Mouse (Mus musculus) liver, embryonic 14.5 days (tissue): ENCODE measurements around the gene Cabp2. TPM values are rescaled to one million over a fixed set of nuclear protein-coding genes. Genes with fewer than 3 reads are reported as not detected.
"Not testable (repeated sequence)": the region's sequence is repeated elsewhere in the genome, so short reads cannot be mapped to it uniquely, and the experiment has no call there.

Experiments
- ATAC-seq: fragments of 200-750 bp; cut with Nextera tagmentation; 2 replicates; pipeline ENCODE4 v1.8.0; 2017; ENCODE audit warnings: moderate number of reproducible peaks, mild to moderate bottlenecking, moderate library complexity; ENCODE audit not compliant: insufficient read depth
- DNase-seq, 3 experiments: peaks; one replicate each; pipeline ENCODE4 v3.0.0-alpha.2; 2012 to 2013; ENCODE audit warnings: low read depth in 3 of 3, low spot score in 3 of 3
- H3K27ac ChIP-seq: fragments of 300-500 bp; sonication (generic); 2 replicates; pipeline ENCODE4 v1.5.1; 2014; ENCODE audit warnings: moderate library complexity, mild to moderate bottlenecking, control low read depth, inconsistent platforms
- H3K27me3 ChIP-seq: fragments of 300-500 bp; sonication (generic); 2 replicates; pipeline ENCODE4 v1.6.1; 2014; ENCODE audit warnings: mild to moderate bottlenecking, low read length, moderate library complexity; ENCODE audit not compliant: control insufficient read depth, insufficient read depth
- H3K36me3 ChIP-seq: fragments of 300-500 bp; sonication (generic); replicated peaks from 2 replicates; pipeline ENCODE4 v1.6.1; 2014; ENCODE audit warnings: low read depth; ENCODE audit not compliant: control insufficient read depth, insufficient read depth
- H3K4me1 ChIP-seq, 2 experiments: fragments of 200-500 bp in 1 of 2; fragments of 300-500 bp in 1 of 2; sonication (generic) in 1 of 2; replicated peaks; 2 replicates each; pipeline ENCODE4 v1.6.1; 2012 to 2014; ENCODE audit warnings: antibody characterized with exemption in 1 of 2, inconsistent platforms in 1 of 2, low read length in 1 of 2; ENCODE audit not compliant: control insufficient read depth in 2 of 2, insufficient read depth in 2 of 2
- H3K4me2 ChIP-seq: fragments of 300-500 bp; sonication (generic); 2 replicates; pipeline ENCODE4 v1.6.1; 2014; ENCODE audit warnings: low read depth, mild to moderate bottlenecking, control low read depth, moderate library complexity
- H3K4me3 ChIP-seq, 2 experiments: fragments of 200-500 bp in 1 of 2; fragments of 300-500 bp in 1 of 2; sonication (generic) in 1 of 2; 2 replicates each; pipeline ENCODE4 v1.5.1; 2012 to 2014; ENCODE audit warnings: low read depth in 2 of 2, low read length in 2 of 2, mild to moderate bottlenecking in 2 of 2, control low read depth in 1 of 2, inconsistent platforms in 1 of 2, moderate library complexity in 1 of 2; ENCODE audit not compliant: insufficient read depth in 1 of 2
- H3K9ac ChIP-seq: fragments of 300-500 bp; sonication (generic); replicated peaks from 2 replicates; pipeline ENCODE4 v1.6.1; 2014; ENCODE audit warnings: mild to moderate bottlenecking, control low read depth, moderate library complexity
- H3K9me3 ChIP-seq: fragments of 300-500 bp; sonication (generic); 2 replicates; pipeline ENCODE4 v1.6.1; 2016; ENCODE audit warnings: low read length, mixed read lengths; ENCODE audit not compliant: control insufficient read depth
- CTCF ChIP-seq: IDR thresholded peaks from 2 replicates; pipeline ENCODE4 v1.5.1; 2016; ENCODE audit warnings: antibody characterized with exemption, low read depth, control low read depth
- EP300 ChIP-seq: IDR thresholded peaks from 2 replicates; pipeline ENCODE4 v1.6.1; 2016; ENCODE audit warnings: antibody characterized with exemption, low read depth
- WGBS: fragments of 180-500 bp; shearing (Covaris S2); extraction: QIAGEN DNeasy Blood & Tissue Kit; methylation state at CpG from one replicate; pipeline ENCODE4 v1.1.7; 2014; ENCODE audit not compliant: insufficient replicate concordance; 5-methylcytosine and 5-hydroxymethylcytosine counted together
- polyA plus RNA-seq, 2 experiments: library from polyadenylated mRNA; depleted of rRNA in 1 of 2; stranded (reverse) in 1 of 2; unstranded in 1 of 2; fragments of >200 nt; fragmentation: Nextera tagmentation in 1 of 2; extraction: Ambion mirVana in 1 of 2; gene quantifications; 2 replicates each; pipeline versions ENCODE4 v1.2.1 to v1.2.3; 2012 to 2014

The Cabp2 gene
- polyA plus RNA-seq, 2 experiments: 0.16 to 0.44 TPM

DNA sequence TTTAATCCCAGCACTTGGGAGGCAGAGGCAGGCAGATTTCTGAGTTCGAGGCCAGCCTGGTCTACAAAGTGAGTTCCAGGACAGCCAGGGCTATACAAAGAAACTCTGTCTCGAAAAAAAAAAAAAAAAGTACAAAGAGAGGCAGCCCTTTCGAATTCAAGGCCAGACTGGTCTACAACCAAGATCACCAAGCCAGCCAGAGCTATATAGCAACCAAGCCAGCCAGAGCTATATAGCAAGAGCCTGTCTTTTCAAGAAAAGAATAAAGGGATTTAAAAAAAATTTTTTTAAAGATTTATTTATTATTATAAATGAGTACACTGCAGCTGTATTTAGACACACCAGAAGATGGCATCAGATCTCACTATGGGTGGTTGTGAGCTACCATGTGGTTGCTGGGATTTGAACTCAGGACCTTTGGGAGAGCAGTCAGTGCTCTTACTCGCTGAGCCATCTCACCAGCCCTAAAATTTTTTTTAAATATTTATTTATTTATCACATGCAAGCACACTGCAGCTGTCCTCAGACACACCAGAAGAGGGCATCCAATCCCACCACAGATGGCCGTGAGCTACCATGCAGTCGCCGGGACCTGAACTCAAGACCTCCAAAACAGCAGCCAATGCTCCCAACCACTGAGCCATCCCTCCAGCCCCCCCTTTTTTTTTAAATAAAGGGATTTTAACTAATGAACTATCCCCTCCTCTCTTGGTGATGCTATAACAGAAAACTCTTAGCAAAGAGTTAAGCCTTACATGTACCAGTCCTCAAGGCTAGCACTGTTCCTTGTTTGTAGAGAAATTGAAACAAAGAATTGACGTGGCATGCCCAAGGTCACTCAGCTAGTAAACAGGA, 21.1 kb upstream of the Cabp2 start:
- Histone ChIP-seq H3K4me1 (peaks cover 24 to 34% of the 10 kb centered on the region in 2 experiments), H3K4me2 (peak overlapping the region; percentile 80; the same call in 1 of the 2 replicates), H3K27ac (peak overlapping the region; percentile 86; the same call in 1 of the 2 replicates)
- DNase-seq, H3K9ac ChIP-seq, ATAC-seq, H3K9me3 ChIP-seq, H3K27me3 ChIP-seq, H3K4me3 ChIP-seq, H3K36me3 ChIP-seq: not testable (repeated sequence)
- TF ChIP-seq CTCF: 0 out of 2 replicates have a peak, but pooled peaks have one; percentile 9
- 78% methylated on average over 8 of the region's 8 CpGs for WGBS

DNA sequence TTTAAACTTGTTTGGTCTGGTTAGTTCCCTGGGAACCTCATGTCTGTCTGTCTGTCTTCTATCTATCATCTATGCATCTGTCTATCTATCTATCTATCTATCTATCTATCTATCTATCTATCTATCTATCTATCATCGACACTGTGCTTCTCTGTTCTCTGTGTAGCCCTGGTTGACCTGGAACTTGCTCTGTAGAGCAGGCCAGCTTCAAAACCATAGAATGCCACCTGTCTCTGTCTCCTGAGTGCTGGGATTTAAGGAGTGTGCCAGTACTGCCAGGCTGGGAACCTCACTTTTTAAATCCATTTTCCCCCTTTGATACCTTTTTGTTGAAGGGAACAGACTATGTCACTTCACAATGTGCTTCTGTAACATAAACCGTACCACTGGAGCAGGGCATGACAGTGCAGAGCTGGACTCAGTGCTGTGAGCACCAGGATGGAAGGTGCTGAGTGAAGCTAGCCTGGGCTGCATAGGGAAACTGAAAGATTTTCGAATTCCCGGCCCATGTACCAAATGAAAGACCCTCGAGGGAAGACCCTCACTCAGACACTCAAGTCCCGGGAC, 20.4 kb upstream of the Cabp2 start:
- Histone ChIP-seq H3K9me3 (no peaks in the 10 kb centered on the region), H3K27me3 (no peaks in the 10 kb centered on the region), H3K27ac (no peak overlapping the region), H3K4me1 (peaks cover 24 to 29% of the 10 kb centered on the region in 2 experiments), H3K4me2 (no peak overlapping the region), H3K9ac (no peak overlapping the region), H3K36me3 (no peaks in the 10 kb centered on the region), H3K4me3 (no peak overlapping the region)
- DNase-seq (no peak), ATAC-seq (no peak)
- no peak for TF ChIP-seq CTCF
- no peak for TF ChIP-seq EP300
- WGBS: 67% methylated on average over 6 of the region's 6 CpGs

DNA sequence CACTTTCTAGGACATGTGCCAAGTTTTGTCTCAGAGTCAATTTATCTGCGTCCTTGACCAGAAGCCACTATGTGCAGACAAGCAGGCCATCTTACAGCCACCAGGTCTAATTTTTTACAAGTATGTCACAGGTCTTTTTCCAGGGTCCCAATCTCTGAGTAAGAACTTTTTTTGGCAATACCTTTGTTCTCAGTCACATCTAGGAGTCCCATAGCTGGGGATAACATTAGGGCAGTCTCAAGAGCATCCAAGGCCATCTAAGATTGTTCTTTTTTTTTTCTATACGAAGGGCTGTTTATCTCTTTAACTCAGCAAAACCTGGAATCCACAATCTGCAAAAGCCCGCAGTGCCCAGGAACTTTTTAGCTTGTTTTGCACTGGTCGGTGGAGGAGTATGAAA, 18.0 kb upstream of the Cabp2 start:
- not testable (repeated sequence) for H3K27ac ChIP-seq, H3K4me2 ChIP-seq, ATAC-seq, H3K4me3 ChIP-seq, DNase-seq, H3K36me3 ChIP-seq, H3K27me3 ChIP-seq, H3K9ac ChIP-seq, H3K9me3 ChIP-seq
- whole genome bisulfite sequencing: 31% methylated on average over 2 of the region's 4 CpGs
- peaks cover 20 to 24% of the 10 kb centered on the region in 2 experiments for H3K4me1 ChIP-seq

DNA sequence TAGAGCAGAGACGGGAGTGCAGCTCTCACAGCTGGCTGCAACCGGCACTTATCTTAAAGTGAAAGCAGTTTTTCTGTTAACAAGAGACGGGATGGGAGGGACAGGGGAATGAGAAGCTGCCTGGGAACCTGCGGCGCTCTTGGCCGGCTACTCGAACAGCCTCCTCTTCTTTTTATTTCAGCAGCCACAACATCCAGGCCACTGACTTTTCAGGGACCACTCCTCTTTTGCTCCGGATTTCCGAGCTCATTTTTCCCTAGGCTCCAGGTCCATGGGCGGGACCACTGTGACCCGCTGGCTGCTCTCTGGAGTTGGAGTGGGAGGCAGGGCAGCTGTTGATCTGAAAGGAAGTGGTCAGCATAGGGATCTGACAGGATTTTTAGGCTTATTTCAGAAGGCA, 16.9 kb upstream of the Cabp2 start:
- H3K4me3 ChIP-seq, H3K36me3 ChIP-seq, ATAC-seq, H3K9ac ChIP-seq, H3K9me3 ChIP-seq, H3K4me2 ChIP-seq, H3K27me3 ChIP-seq, H3K27ac ChIP-seq, DNase-seq: not testable (repeated sequence)
- H3K4me1 ChIP-seq: peaks cover 9 to 12% of the 10 kb centered on the region in 2 experiments
- WGBS: 7% methylated on average over 3 of the region's 11 CpGs

DNA sequence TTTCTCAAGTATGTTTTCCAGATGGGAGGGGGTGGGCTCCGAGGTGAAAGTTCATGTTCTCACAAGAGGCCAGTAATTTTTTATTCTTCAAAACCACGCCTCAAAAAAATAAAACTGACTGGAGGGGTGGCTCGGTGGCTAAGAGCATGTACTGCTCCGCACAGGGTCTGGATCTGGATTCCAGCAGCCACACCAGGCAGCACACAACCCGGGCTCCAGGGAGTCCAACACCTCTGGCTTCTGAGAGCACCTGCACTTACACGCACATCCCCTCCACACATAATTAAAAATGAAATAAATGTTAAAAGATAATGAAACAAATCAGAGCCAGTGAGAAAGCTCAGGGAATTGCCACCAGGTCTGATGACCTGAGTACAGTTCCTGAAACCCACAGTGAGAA, 15.1 kb upstream of the Cabp2 start:
- no peaks in the 10 kb centered on the region for H3K9me3 ChIP-seq
- H3K9ac ChIP-seq: no peak overlapping the region
- peaks cover 2 to 7% of the 10 kb centered on the region in 2 experiments; a peak in 1 of 4 replicates for H3K4me1 ChIP-seq
- H3K4me2 ChIP-seq: no peak overlapping the region
- ATAC-seq: no peak
- H3K27me3 ChIP-seq: no peaks in the 10 kb centered on the region
- no peaks in the 10 kb centered on the region for H3K36me3 ChIP-seq
- DNase-seq: no peak
- H3K27ac ChIP-seq: no peak overlapping the region
- WGBS: 60% methylated on average over 6 of the region's 6 CpGs
- TF ChIP-seq EP300 (no peak), CTCF (no peak)
- no peak overlapping the region for H3K4me3 ChIP-seq
